Mouse (Mus musculus) kidney, embryonic 16.5 days (tissue): Measurements from ENCODE around the gene Ergic1. TPM values are rescaled to one million over a fixed set of nuclear protein-coding genes. Genes with fewer than 3 reads are reported as not detected.

Experiments
- ATAC-seq: fragments of 200-750 bp; cut with Nextera tagmentation; 2 replicates; pipeline ENCODE4 v1.8.0; 2017; ENCODE audit warnings: moderate TSS enrichment; ENCODE audit not compliant: low FRiP score, low TSS enrichment
- H3K27ac ChIP-seq: fragments of 300-500 bp; sonication (generic); 2 replicates; pipeline ENCODE4 v1.5.1; 2014; ENCODE audit warnings: low read length
- H3K27me3 ChIP-seq: fragments of 300-500 bp; sonication (generic); 2 replicates; pipeline ENCODE4 v1.6.1; 2014; ENCODE audit warnings: low read length, control low read depth, mixed read lengths; ENCODE audit not compliant: insufficient read depth
- H3K36me3 ChIP-seq: fragments of 300-500 bp; sonication (generic); 2 replicates; pipeline ENCODE4 v1.6.1; 2014; ENCODE audit warnings: low read length, control low read depth, mixed read lengths; ENCODE audit not compliant: insufficient read depth
- H3K4me1 ChIP-seq: fragments of 300-500 bp; sonication (generic); 2 replicates; pipeline ENCODE4 v1.6.1; 2014; ENCODE audit warnings: low read length, control low read depth, mixed read lengths; ENCODE audit not compliant: insufficient read depth
- H3K4me2 ChIP-seq: fragments of 300-500 bp; sonication (generic); replicated peaks from 2 replicates; pipeline ENCODE4 v1.6.1; 2014; ENCODE audit warnings: low read depth, low read length
- H3K4me3 ChIP-seq: fragments of 300-500 bp; sonication (generic); 2 replicates; pipeline ENCODE4 v1.5.1; 2014; ENCODE audit warnings: mild to moderate bottlenecking, low read length
- H3K9ac ChIP-seq: fragments of 300-500 bp; sonication (generic); replicated peaks from 2 replicates; pipeline ENCODE4 v1.6.1; 2014; ENCODE audit warnings: low read length
- H3K9me3 ChIP-seq: fragments of 300-500 bp; sonication (generic); 2 replicates; pipeline ENCODE4 v1.6.1; 2016; ENCODE audit warnings: low read length, control low read depth
- WGBS: fragments of 180-500 bp; shearing (Covaris S2); extraction: QIAGEN DNeasy Blood & Tissue Kit; methylation state at CpG from one replicate; pipeline ENCODE4 v1.1.7; 2014; 5-methylcytosine and 5-hydroxymethylcytosine counted together
- polyA plus RNA-seq: library from polyadenylated mRNA; unstranded; fragments of >200 nt; fragmentation: Nextera tagmentation; extraction: Ambion mirVana; gene quantifications from 2 replicates; pipeline ENCODE4 v1.2.1, GENCODE M21; 2015

The Ergic1 gene
- polyA plus RNA-seq, 1 experiment from 2014 or later: 131 TPM

DNA sequence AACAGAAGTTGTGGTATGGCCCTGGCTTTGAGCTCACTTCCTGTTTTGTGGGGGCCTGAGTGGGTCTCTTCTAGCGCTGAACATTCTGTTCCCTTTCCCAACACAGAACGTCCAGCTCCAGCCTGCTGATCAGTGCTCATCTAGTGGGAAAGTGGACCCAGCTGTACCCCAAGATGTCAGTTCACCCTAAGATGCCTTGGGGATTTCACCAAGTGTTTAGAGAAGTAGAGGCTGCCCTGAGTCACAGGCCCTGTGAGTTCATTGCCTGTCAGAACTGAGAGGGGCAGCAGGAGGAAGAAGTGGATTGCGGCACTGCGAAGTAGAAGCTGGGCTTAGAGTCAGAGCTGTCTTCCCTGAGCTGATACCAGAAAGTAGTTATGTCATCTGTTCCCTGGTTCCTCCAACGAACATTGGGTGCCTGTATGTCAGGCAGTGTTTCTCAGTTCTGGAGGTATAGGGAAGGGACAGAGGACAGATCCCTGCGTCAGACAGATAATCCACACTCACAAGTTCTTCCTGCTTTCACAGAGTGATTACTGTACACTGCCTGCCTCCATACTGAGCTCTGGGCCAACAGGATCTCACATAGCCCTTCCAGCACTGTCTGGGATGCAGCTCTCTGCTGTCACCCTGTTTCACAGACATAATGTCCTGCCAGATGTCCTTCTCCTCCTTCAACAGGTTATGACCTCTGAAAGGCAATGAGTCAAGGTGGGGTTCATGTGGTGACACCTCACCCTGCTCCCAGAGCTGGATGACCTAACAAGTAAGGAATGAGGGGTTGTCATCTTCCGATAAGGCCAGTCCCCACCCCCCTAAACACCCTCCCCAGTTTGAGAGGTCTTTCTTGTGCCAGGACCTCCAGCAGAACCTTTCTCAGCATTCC lies 25.8 kb upstream of the Ergic1 start:
- no peaks in the 10 kb centered on the region for H3K9me3 ChIP-seq
- WGBS: 86% methylated on average over 7 of the region's 7 CpGs
- ATAC-seq: no peak
- no peak overlapping the region for H3K4me2 ChIP-seq
- H3K27ac ChIP-seq: no peak overlapping the region
- H3K27me3 ChIP-seq: no peaks in the 10 kb centered on the region
- H3K4me1 ChIP-seq: 0 out of 2 replicates have a peak, but pooled peaks cover 7% of the 10 kb centered on the region
- no peak overlapping the region for H3K9ac ChIP-seq
- no peak overlapping the region for H3K4me3 ChIP-seq
- no peaks in the 10 kb centered on the region for H3K36me3 ChIP-seq

DNA sequence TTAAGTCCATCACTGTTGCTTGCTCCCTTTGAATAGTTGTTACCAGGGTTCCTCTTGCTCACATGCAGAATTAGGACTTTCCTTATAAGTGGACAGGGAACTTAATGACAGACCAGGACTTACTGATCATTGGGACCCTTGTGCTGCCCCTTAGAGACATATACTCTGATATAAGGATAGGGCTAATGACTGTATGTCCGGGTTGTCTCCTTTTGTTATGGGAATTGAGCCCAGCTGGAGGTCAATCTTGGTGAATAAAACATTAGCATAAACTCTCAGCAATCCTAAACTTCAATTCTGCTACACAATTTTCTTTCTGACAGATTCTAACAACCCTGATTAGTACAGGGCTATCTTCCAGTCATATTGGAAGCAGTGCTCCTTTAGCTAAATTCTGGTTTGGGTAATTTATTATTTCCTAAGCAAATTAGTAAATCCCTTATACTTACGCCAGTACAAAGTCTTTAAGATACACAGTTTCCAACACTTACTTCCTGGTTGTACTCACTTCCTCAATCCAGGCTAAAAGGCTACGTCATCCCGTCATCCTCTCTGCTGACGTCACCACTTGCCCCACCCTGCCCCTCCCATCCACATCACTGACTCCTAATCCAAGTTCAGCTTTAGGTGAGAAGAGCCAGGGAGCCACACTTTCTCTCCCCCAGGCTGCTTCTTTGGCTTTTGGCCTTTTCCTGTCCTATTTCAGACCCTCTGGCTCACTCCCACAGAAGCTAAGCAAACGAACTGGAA lies 23.4 kb upstream of the Ergic1 start:
- Histone ChIP-seq H3K9me3 (no peaks in the 10 kb centered on the region), H3K36me3 (no peaks in the 10 kb centered on the region), H3K27me3 (no peaks in the 10 kb centered on the region), H3K4me2 (0 out of 2 replicates have a peak overlapping the region, but pooled peaks have one; percentile 15), H3K4me1 (0 out of 2 replicates have a peak, but pooled peaks cover 6% of the 10 kb centered on the region), H3K27ac (no peak overlapping the region), H3K9ac (peak overlapping the region; percentile 26; the same call in 1 of the 2 replicates), H3K4me3 (0 out of 2 replicates have a peak overlapping the region, but pooled peaks have one; percentile 10)
- 30% methylated on average over 6 of the region's 6 CpGs for WGBS
- no peak for ATAC-seq

DNA sequence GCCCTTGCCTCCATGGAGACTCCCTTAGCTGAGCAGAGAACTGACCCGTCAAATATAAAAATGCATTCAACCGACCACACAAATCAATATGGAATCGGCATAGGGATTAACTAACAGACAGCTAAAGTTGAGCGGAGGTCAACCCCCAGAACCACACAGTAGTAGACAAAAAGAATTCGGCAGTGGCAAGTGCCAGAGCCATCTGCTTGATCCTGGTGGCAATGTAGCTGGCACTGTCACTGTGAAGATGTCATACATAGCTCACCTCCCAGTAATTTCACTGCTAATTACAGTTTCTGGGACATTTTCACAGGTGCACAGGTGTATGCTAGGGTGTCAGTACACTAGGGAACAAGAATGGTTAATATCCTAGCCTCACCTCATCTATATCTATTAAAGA lies 21.2 kb upstream of the Ergic1 start:
- 83% methylated on average over 5 of the region's 5 CpGs for WGBS
- 0 out of 2 replicates have a peak, but pooled peaks cover 6% of the 10 kb centered on the region for H3K4me1 ChIP-seq
- no peak overlapping the region for H3K27ac ChIP-seq
- no peak for ATAC-seq
- H3K9me3 ChIP-seq: no peaks in the 10 kb centered on the region
- H3K4me3 ChIP-seq: no peak overlapping the region
- no peaks in the 10 kb centered on the region for H3K36me3 ChIP-seq
- H3K4me2 ChIP-seq: no peak overlapping the region
- no peaks in the 10 kb centered on the region for H3K27me3 ChIP-seq
- no peak overlapping the region for H3K9ac ChIP-seq

DNA sequence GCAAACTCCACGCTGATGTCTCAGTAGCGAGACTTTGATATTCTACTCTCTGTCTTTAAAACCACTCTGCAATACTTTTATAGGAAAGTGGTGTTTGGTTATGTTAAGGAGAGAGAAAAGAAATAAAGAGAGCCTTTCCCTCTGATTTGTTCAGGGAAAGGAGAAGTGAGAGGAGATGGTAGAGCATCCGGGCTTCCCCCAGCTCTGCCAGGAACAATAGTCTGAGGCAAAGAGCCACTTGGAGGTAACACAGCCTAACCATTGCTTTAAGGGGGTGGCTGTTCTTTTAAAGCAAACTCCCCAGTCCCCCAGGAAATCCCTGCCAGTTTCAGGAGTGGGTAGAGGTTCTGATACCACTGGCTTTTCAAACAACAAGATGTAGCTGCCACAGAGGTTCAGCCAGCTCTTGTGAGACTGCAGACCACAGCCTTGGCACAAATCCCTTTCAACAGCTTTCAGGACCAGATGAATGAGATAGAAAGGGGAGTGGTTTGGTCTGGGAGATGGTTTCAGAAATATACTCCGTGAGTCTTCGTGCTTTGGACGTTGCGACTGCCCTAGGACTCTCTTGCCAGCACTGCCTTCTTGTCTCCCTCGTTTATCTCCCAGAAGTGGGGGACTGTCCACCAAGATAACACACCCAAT lies 16.8 kb upstream of the Ergic1 start:
- Histone ChIP-seq H3K27ac (no peak overlapping the region), H3K4me2 (no peak overlapping the region), H3K27me3 (no peaks in the 10 kb centered on the region), H3K4me1 (0 out of 2 replicates have a peak, but pooled peaks cover 4% of the 10 kb centered on the region), H3K36me3 (no peaks in the 10 kb centered on the region), H3K9me3 (no peaks in the 10 kb centered on the region), H3K4me3 (no peak overlapping the region), H3K9ac (no peak overlapping the region)
- ATAC-seq: no peak
- WGBS: 73% methylated on average over 8 of the region's 8 CpGs

DNA sequence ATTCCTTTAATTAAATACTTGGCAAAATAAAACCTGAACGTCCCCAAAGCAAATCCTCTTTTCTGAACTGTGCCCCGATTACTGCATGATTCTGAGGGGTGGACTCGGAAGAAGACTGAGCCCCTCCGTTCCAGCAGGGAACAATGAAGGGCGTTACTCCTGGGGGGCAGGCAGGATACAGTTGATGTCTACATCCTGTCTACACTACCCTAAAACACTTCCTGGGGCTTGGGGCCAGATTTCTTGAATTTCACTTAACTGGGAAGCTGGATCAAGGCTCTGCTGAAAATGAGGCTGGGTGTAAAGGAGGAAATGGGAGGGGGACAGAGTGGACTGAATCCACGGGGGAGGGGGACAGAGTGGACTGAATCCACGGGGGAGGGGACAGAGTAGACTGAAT lies 13.5 kb upstream of the Ergic1 start:
- WGBS: 22% methylated on average over 7 of the region's 7 CpGs
- Histone ChIP-seq H3K4me2 (no peak overlapping the region), H3K36me3 (no peaks in the 10 kb centered on the region), H3K4me3 (no peak overlapping the region), H3K27me3 (no peaks in the 10 kb centered on the region), H3K9ac (peak overlapping the region; percentile 29), H3K27ac (peak overlapping the region; percentile 88), H3K4me1 (0 out of 2 replicates have a peak, but pooled peaks cover 8% of the 10 kb centered on the region), H3K9me3 (no peaks in the 10 kb centered on the region)
- ATAC-seq: peak; percentile 69; the same call in 1 of the 2 replicates

DNA sequence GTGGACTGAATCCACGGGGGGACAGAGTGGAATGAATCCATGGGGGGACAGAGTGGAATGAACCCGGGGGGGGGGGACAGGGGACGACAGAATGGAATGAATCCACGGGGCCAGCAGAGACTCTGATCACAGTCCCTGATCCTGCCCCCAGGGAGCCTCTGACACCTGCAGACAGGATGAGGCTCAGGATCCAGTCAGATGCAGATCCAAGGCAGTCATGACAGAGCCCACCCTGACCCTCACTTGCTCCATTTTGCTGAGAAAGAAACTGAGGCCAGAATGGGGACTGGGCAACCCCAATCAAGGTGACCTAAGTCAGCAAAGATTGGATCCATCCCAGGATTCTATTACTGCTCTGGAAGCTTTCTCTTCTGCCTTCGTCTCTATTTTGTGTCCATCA lies 12.7 kb upstream of the Ergic1 start:
- no peaks in the 10 kb centered on the region for H3K9me3 ChIP-seq
- H3K4me3 ChIP-seq: no peak overlapping the region
- H3K4me1 ChIP-seq: 0 out of 2 replicates have a peak, but pooled peaks cover 8% of the 10 kb centered on the region
- no peak for ATAC-seq
- no peaks in the 10 kb centered on the region for H3K27me3 ChIP-seq
- 12% methylated on average over 5 of the region's 5 CpGs for WGBS
- H3K9ac ChIP-seq: no peak overlapping the region
- no peaks in the 10 kb centered on the region for H3K36me3 ChIP-seq
- H3K27ac ChIP-seq: peak overlapping the region; percentile 66
- H3K4me2 ChIP-seq: no peak overlapping the region

DNA sequence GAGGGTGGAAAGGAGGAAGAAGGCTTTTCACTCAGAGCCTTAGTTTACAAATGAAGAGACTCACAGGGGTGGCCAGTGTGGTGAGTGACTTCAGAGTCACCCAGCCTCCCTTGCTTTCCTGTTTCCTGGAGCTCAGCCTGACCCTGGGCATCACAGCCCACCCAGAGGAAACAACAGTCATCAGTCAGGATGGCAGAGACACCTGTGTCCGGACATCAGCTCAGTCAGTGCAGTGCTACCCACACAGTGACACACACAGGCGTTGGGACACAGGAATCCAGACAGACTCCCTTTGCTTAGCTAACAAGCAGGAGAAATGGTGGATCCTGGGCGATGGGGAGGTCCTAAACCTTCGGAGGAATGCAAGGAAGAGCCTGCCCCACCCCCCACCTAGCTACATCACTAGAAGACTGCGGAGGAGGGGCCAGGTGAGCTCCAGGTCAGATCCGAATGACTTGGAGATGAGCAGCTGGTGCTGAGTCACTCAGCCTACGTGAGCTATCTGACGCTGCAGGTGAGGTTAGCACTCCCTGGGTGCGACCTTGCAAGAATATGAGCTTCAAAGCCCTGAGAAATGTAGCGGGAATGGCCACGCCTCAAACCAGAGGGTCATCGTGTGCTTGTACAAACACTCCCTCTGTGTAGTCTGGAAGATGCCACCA lies 12.0 kb upstream of the Ergic1 start:
- H3K4me1 ChIP-seq: 0 out of 2 replicates have a peak, but pooled peaks cover 8% of the 10 kb centered on the region
- H3K27ac ChIP-seq: peak overlapping the region; percentile 66; the same call in 1 of the 2 replicates
- 0 out of 2 replicates have a peak overlapping the region, but pooled peaks have one; percentile 11 for H3K4me2 ChIP-seq
- 12% methylated on average over 12 of the region's 12 CpGs for WGBS
- H3K9ac ChIP-seq: no peak overlapping the region
- no peaks in the 10 kb centered on the region for H3K9me3 ChIP-seq
- ATAC-seq: peak; percentile 65; the same call in 1 of the 2 replicates
- H3K4me3 ChIP-seq: no peak overlapping the region
- no peaks in the 10 kb centered on the region for H3K36me3 ChIP-seq
- no peaks in the 10 kb centered on the region for H3K27me3 ChIP-seq

DNA sequence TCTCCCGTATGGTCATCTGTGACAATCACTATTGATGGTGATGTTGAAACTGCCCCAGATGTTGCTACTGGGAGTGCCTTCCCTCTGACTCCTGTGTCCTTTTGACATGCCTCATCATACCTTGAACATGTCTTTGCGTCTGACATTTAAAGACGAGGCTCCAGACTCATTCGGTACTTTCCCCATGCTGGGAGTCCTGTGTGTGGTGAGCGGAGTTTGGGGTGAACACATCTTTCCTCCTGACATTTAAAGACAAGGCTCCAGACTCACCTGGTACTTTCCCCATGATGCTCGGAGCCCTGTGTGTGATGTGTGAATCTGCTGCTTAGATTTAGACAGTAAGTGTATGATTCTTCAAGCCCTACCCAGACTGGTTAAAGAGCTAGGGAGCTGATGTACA lies 10.2 kb upstream of the Ergic1 start:
- no peaks in the 10 kb centered on the region for H3K36me3 ChIP-seq
- H3K27ac ChIP-seq: no peak overlapping the region
- H3K4me3 ChIP-seq: no peak overlapping the region
- H3K27me3 ChIP-seq: no peaks in the 10 kb centered on the region
- H3K9me3 ChIP-seq: no peaks in the 10 kb centered on the region
- no peak overlapping the region for H3K9ac ChIP-seq
- WGBS: 88% methylated on average over 6 of the region's 6 CpGs
- H3K4me1 ChIP-seq: 0 out of 2 replicates have a peak, but pooled peaks cover 8% of the 10 kb centered on the region
- no peak overlapping the region for H3K4me2 ChIP-seq
- no peak for ATAC-seq

DNA sequence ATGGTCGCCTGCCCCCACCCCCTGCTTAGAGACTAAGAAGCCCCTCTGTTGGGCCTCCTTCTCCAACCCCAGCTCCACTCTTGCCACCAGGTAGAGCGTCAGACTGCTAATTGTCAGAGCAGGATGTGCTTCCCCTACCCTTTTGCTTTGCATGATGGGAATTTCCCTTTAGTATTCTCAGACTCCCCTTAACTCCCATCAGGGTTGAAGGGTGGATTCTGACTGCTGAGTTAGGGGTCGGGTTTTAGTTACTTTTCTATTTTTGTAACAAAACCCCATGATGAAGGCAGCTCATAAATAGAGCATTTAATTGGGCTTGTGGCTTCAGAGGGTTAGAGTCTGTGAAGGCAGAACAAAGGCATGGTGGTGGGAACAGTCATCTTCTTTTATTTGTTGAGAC lies 8.3 kb upstream of the Ergic1 start:
- ATAC-seq: no peak
- Histone ChIP-seq H3K4me3 (no peak overlapping the region), H3K27ac (no peak overlapping the region), H3K36me3 (no peaks in the 10 kb centered on the region), H3K9me3 (no peaks in the 10 kb centered on the region), H3K4me2 (no peak overlapping the region), H3K9ac (no peak overlapping the region), H3K4me1 (0 out of 2 replicates have a peak, but pooled peaks cover 5% of the 10 kb centered on the region), H3K27me3 (no peaks in the 10 kb centered on the region)
- 65% methylated on average over 3 of the region's 3 CpGs for WGBS
